Mouse (Mus musculus) mouse trophoblast stem cell (cell line): ENCODE measurements around the gene Fgf10.

Experiments used
- in situ Hi-C, 2 experiments: fragments of 300-500 bp; cut with MseI, MboI; formaldehyde crosslinking; loops; 2 replicates in 1 of 2; 3 replicates in 1 of 2; pipeline ENCODE4 v1.15.1; 2025

Fgf10 gene

GRCm38 (mm10) chr13:118669491-118669890, at the start of gene Fgf10:
Gene Fgf10 (plus strand): TSS chr13:118669791.
- in situ Hi-C loops, result no loop called here

- in situ Hi-C loops, result no loop called here
These were observed 39.7 kb upstream of the Fgf10 start for GRCm38 (mm10) chr13:118629661-118630428.

- in situ Hi-C loops, result no loop called here
These were observed 38.1 kb upstream of the Fgf10 start for GRCm38 (mm10) chr13:118631500-118631899.

- in situ Hi-C loops, result no loop called here
These were observed 33.5 kb upstream of the Fgf10 start for GRCm38 (mm10) chr13:118636047-118636446.

- in situ Hi-C loops, result no loop called here
These were observed 27.0 kb upstream of the Fgf10 start for GRCm38 (mm10) chr13:118642585-118642984.

- in situ Hi-C loops, result no loop called here
These were observed 26.5 kb upstream of the Fgf10 start for GRCm38 (mm10) chr13:118643138-118643537.

- in situ Hi-C loops, result no loop called here
These were observed 12.6 kb upstream of the Fgf10 start for GRCm38 (mm10) chr13:118656991-118657390.

- in situ Hi-C loops, result no loop called here
These were observed 11.6 kb upstream of the Fgf10 start for GRCm38 (mm10) chr13:118658031-118658430.

- in situ Hi-C loops, result no loop called here
These were observed 10.8 kb upstream of the Fgf10 start for GRCm38 (mm10) chr13:118658608-118659326.

- in situ Hi-C loops, result no loop called here
These were observed 7.9 kb upstream of the Fgf10 start for GRCm38 (mm10) chr13:118661664-118662063.

GRCm38 (mm10) chr13:118664901-118665300, 4.7 kb upstream of the Fgf10 start:
- in situ Hi-C loops, result no loop called here

GRCm38 (mm10) chr13:118679228-118679627, 9.6 kb downstream of the Fgf10 start:
- in situ Hi-C loops, result no loop called here

GRCm38 (mm10) chr13:118693049-118693448, 23.5 kb downstream of the Fgf10 start:
- in situ Hi-C loops, result no loop called here

- in situ Hi-C loops, result no loop called here
These were observed 25.5 kb downstream of the Fgf10 start for GRCm38 (mm10) chr13:118695103-118695502.

- in situ Hi-C loops, result no loop called here
These were observed 34.1 kb downstream of the Fgf10 start for GRCm38 (mm10) chr13:118703727-118704126.

GRCm38 (mm10) chr13:118705716-118706115, 36.1 kb downstream of the Fgf10 start:
- in situ Hi-C loops, result no loop called here

- in situ Hi-C loops, result no loop called here
These were observed 40.3 kb downstream of the Fgf10 start for GRCm38 (mm10) chr13:118709912-118710311.

- in situ Hi-C loops, result no loop called here
These were observed 44.1 kb downstream of the Fgf10 start for GRCm38 (mm10) chr13:118713626-118714150.

- in situ Hi-C loops, result no loop called here
These were observed 44.9 kb downstream of the Fgf10 start for GRCm38 (mm10) chr13:118714284-118715065.

GRCm38 (mm10) chr13:118715066-118716018, 45.8 kb downstream of the Fgf10 start:
- in situ Hi-C loops, result no loop called here

- in situ Hi-C loops, result no loop called here
These were observed 46.7 kb downstream of the Fgf10 start for GRCm38 (mm10) chr13:118716265-118716664.
